Mouse (Mus musculus): ENCODE data around the gene Olfr551. TPM values are rescaled to one million over a fixed set of nuclear protein-coding genes. Genes with fewer than 3 reads are reported as not detected.
"Not testable (repeated sequence)": the region's sequence is repeated elsewhere in the genome, so short reads cannot be mapped to it uniquely, and the experiment has no call there.

Olfr551 gene
- not detected in 2 replicates for polyA plus RNA-seq (2014; fragmentation: Nextera tagmentation; extraction: Ambion mirVana)

- ATAC-seq (ENCODE audit: low FRiP score, low TSS enrichment) = no peak
- WGBS = 90% methylated on average over 3 of the region's 3 CpGs
These were observed at the start of gene Olfr551 for GRCm38 (mm10) chr7:102591786-102592185. TSS of gene Olfr551 (minus strand) at chr7:102591886.

GRCm38 (mm10) chr7:102638132-102638531, 46.4 kb upstream of the Olfr551 start, which contains the start of gene Olfr554:
TSS of gene Olfr554 (plus strand) at chr7:102638432.
- Histone ChIP-seq H3K4me3 (ENCODE audit: low read length) (no peak within 1 kb of the TSS), H3K27me3 (ENCODE audit: control insufficient read depth, insufficient read depth, low read length) (no peaks in the 10 kb centered on the region), H3K4me2 (replicated peaks; ENCODE audit: low read depth, low read length) (no peak within 1 kb of the TSS), H3K9ac (ENCODE audit: low read depth, low read length) (no peak within 1 kb of the TSS), H3K4me1 (ENCODE audit: control insufficient read depth, insufficient read depth, low read length) (no peaks in the 10 kb centered on the region), H3K36me3 (ENCODE audit: control insufficient read depth, insufficient read depth, low read length) (no peaks in the 10 kb centered on the region), H3K27ac (ENCODE audit: low read depth, low read length) (no peak within 1 kb of the TSS), H3K9me3 (ENCODE audit: control insufficient read depth, low read length) (no peaks in the 10 kb centered on the region)
- WGBS = 75% methylated on average over 1 of the region's 1 CpGs
- no peak for ATAC-seq (ENCODE audit: low FRiP score, low TSS enrichment)

More at GRCm38 (mm10) chr7:102591786-102592185, at the start of gene Olfr551:
- H3K4me3 ChIP-seq (ENCODE audit: low read length) = no peak within 1 kb of the TSS
- H3K9me3 ChIP-seq (ENCODE audit: control insufficient read depth, low read length) = no peaks in the 10 kb centered on the region
- H3K36me3 ChIP-seq (ENCODE audit: control insufficient read depth, insufficient read depth, low read length) = no peaks in the 10 kb centered on the region
- no peaks in the 10 kb centered on the region for H3K4me1 ChIP-seq (ENCODE audit: control insufficient read depth, insufficient read depth, low read length)
- H3K27me3 ChIP-seq (ENCODE audit: control insufficient read depth, insufficient read depth, low read length) = no peaks in the 10 kb centered on the region
- no peak within 1 kb of the TSS for H3K4me2 ChIP-seq (replicated peaks; ENCODE audit: low read depth, low read length)
- H3K9ac ChIP-seq (ENCODE audit: low read depth, low read length) = no peak within 1 kb of the TSS
- no peak within 1 kb of the TSS for H3K27ac ChIP-seq (ENCODE audit: low read depth, low read length)

GRCm38 (mm10) chr7:102636665-102637064, 45.0 kb upstream of the Olfr551 start:
- Histone ChIP-seq H3K27ac (ENCODE audit: low read depth, low read length) (no peak overlapping the region), H3K4me2 (replicated peaks; ENCODE audit: low read depth, low read length) (no peak overlapping the region), H3K9ac (ENCODE audit: low read depth, low read length) (no peak overlapping the region), H3K27me3 (ENCODE audit: control insufficient read depth, insufficient read depth, low read length) (no peaks in the 10 kb centered on the region), H3K36me3 (ENCODE audit: control insufficient read depth, insufficient read depth, low read length) (no peaks in the 10 kb centered on the region), H3K9me3 (ENCODE audit: control insufficient read depth, low read length) (no peaks in the 10 kb centered on the region), H3K4me3 (ENCODE audit: low read length) (no peak overlapping the region), H3K4me1 (ENCODE audit: control insufficient read depth, insufficient read depth, low read length) (no peaks in the 10 kb centered on the region)
- no peak for ATAC-seq (ENCODE audit: low FRiP score, low TSS enrichment)
- 38% methylated on average over 3 of the region's 3 CpGs for WGBS

DNA sequence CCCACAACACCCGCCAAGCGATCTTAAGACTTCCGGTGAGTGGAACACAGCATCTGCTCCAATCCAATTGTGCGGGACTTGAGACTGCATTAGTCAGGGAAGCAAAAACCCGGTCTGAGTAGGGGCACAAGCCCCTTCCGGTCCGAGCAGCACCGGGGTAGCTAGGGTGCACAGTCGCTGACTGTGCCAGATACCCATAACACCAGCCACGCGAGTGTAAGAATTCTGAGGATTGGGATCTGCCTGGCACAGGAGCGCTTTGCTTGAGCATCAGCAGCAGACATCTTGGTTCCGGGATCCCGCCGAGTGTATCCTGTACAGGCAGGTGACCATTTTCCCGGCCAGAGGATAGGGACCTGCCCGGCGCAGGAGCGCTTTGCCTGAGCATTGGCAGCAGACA, 28.7 kb upstream of the Olfr551 start:
- H3K9ac ChIP-seq (ENCODE audit: low read depth, low read length); H3K9me3 ChIP-seq (ENCODE audit: control insufficient read depth, low read length); H3K36me3 ChIP-seq (ENCODE audit: control insufficient read depth, insufficient read depth, low read length); H3K4me3 ChIP-seq (ENCODE audit: low read length); H3K4me2 ChIP-seq (replicated peaks; ENCODE audit: low read depth, low read length); ATAC-seq (ENCODE audit: low FRiP score, low TSS enrichment); H3K4me1 ChIP-seq (ENCODE audit: control insufficient read depth, insufficient read depth, low read length); H3K27ac ChIP-seq (ENCODE audit: low read depth, low read length); H3K27me3 ChIP-seq (ENCODE audit: control insufficient read depth, insufficient read depth, low read length): not testable (repeated sequence)
- WGBS = 85% methylated on average over 17 of the region's 19 CpGs

DNA sequence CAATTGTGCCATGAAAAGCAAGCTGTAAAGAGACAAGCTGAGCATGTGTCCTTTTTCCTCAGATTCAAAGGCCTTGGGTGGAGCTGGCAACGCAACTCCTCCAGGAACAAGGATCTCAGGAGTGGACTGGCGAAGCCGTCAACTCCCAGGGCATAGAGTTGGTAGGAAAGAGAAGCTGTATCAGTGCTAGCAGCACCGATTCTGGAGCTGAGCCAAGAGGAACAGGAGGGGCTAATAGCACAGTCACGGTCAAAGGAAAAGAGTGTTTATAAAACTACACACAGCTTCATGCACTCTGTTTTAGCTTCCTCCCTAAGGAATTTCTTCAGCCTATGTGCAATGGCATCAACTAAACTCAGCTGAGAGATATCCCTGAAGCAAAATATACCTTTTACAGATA, 27.9 kb upstream of the Olfr551 start:
- ATAC-seq (ENCODE audit: low FRiP score, low TSS enrichment) = no peak
- Histone ChIP-seq H3K27ac (ENCODE audit: low read depth, low read length) (no peak overlapping the region), H3K9ac (ENCODE audit: low read depth, low read length) (no peak overlapping the region), H3K27me3 (ENCODE audit: control insufficient read depth, insufficient read depth, low read length) (no peaks in the 10 kb centered on the region), H3K4me3 (ENCODE audit: low read length) (no peak overlapping the region), H3K36me3 (ENCODE audit: control insufficient read depth, insufficient read depth, low read length) (no peaks in the 10 kb centered on the region), H3K4me2 (replicated peaks; ENCODE audit: low read depth, low read length) (no peak overlapping the region), H3K4me1 (ENCODE audit: control insufficient read depth, insufficient read depth, low read length) (no peaks in the 10 kb centered on the region), H3K9me3 (ENCODE audit: control insufficient read depth, low read length) (no peaks in the 10 kb centered on the region)
- 67% methylated on average over 5 of the region's 5 CpGs for WGBS

DNA sequence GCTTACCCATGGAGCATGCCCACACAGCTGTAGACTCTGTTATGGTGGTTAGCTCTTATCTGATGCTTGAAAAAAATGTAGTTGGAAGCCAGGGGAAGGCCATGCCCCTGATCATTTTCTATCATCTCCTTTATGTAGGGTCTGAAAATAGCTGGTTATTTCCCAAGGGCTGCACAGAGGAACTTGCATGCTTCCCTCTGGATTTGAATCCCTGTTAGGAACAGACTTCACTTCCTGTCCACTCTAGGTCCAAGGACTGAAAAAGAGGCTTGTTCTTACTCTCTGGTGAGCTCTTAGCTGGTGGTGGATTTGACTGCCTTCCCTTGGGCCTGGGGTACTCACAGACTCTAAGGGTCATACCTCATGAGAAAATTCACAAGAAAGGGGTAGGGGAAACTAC, 26.4 kb upstream of the Olfr551 start, which contains the start of gene Olfr553:
Olfr553 (minus strand) TSS at position 101 of the 400 bp plus-strand sequence.
- Histone ChIP-seq H3K4me2 (replicated peaks; ENCODE audit: low read depth, low read length) (no peak within 1 kb of the TSS), H3K27ac (ENCODE audit: low read depth, low read length) (no peak within 1 kb of the TSS), H3K4me3 (ENCODE audit: low read length) (no peak within 1 kb of the TSS), H3K27me3 (ENCODE audit: control insufficient read depth, insufficient read depth, low read length) (no peaks in the 10 kb centered on the region), H3K4me1 (ENCODE audit: control insufficient read depth, insufficient read depth, low read length) (no peaks in the 10 kb centered on the region), H3K36me3 (ENCODE audit: control insufficient read depth, insufficient read depth, low read length) (no peaks in the 10 kb centered on the region), H3K9me3 (ENCODE audit: control insufficient read depth, low read length) (no peaks in the 10 kb centered on the region), H3K9ac (ENCODE audit: low read depth, low read length) (no peak within 1 kb of the TSS)
- ATAC-seq (ENCODE audit: low FRiP score, low TSS enrichment) = no peak

DNA sequence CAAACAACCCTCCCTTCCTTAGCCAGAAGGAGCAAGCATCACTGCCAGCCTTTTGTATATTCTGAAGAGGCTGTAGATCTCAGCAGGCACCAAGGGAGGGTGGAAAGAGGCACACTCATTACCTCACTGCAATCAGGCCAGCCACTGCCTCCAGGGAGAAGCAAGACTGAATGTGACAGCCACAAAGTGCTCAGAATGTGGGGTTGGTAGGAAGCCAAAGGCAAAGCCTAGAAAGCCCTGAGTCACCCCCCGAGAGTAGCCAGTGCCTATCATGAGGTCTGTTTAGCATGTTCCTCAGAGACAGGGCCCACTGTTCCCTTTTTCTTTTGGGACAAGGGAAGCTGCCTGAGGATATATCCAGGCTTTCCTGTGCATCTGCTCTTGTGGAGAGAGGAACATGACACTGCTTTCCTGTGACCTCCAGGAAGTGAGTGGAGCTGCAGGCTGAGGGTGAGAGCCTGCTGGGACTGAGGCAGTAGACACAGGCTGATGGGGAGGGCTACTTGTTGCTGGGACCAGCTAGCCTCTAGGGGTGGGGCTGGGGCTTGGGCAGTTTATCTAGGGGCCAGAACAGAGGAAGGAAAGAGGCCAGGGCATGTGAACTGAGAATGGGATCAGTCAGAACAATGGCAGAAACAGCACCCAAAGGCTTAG, 5.8 kb upstream of the Olfr551 start, which contains the start of gene Olfr552:
Olfr552 (plus strand) TSS at position 393 of the 654 bp plus-strand sequence.
- Histone ChIP-seq H3K4me1 (ENCODE audit: control insufficient read depth, insufficient read depth, low read length) (no peaks in the 10 kb centered on the region), H3K4me3 (ENCODE audit: low read length) (no peak within 1 kb of the TSS), H3K9me3 (ENCODE audit: control insufficient read depth, low read length) (no peaks in the 10 kb centered on the region), H3K4me2 (replicated peaks; ENCODE audit: low read depth, low read length) (no peak within 1 kb of the TSS), H3K36me3 (ENCODE audit: control insufficient read depth, insufficient read depth, low read length) (no peaks in the 10 kb centered on the region), H3K9ac (ENCODE audit: low read depth, low read length) (no peak within 1 kb of the TSS), H3K27ac (ENCODE audit: low read depth, low read length) (no peak within 1 kb of the TSS), H3K27me3 (ENCODE audit: control insufficient read depth, insufficient read depth, low read length) (no peaks in the 10 kb centered on the region)
- ATAC-seq (ENCODE audit: low FRiP score, low TSS enrichment) = no peak
- WGBS = 67% methylated on average over 1 of the region's 1 CpGs

- Histone ChIP-seq H3K27ac (ENCODE audit: low read depth, low read length) (no peak overlapping the region), H3K4me3 (ENCODE audit: low read length) (no peak overlapping the region), H3K27me3 (ENCODE audit: control insufficient read depth, insufficient read depth, low read length) (no peaks in the 10 kb centered on the region), H3K9me3 (ENCODE audit: control insufficient read depth, low read length) (no peaks in the 10 kb centered on the region), H3K4me1 (ENCODE audit: control insufficient read depth, insufficient read depth, low read length) (no peaks in the 10 kb centered on the region), H3K4me2 (replicated peaks; ENCODE audit: low read depth, low read length) (no peak overlapping the region), H3K36me3 (ENCODE audit: control insufficient read depth, insufficient read depth, low read length) (no peaks in the 10 kb centered on the region), H3K9ac (ENCODE audit: low read depth, low read length) (no peak overlapping the region)
- ATAC-seq (ENCODE audit: low FRiP score, low TSS enrichment) = no peak
- 78% methylated on average over 6 of the region's 6 CpGs for WGBS
These were observed 15.7 kb downstream of the Olfr551 start for GRCm38 (mm10) chr7:102575998-102576397.

DNA sequence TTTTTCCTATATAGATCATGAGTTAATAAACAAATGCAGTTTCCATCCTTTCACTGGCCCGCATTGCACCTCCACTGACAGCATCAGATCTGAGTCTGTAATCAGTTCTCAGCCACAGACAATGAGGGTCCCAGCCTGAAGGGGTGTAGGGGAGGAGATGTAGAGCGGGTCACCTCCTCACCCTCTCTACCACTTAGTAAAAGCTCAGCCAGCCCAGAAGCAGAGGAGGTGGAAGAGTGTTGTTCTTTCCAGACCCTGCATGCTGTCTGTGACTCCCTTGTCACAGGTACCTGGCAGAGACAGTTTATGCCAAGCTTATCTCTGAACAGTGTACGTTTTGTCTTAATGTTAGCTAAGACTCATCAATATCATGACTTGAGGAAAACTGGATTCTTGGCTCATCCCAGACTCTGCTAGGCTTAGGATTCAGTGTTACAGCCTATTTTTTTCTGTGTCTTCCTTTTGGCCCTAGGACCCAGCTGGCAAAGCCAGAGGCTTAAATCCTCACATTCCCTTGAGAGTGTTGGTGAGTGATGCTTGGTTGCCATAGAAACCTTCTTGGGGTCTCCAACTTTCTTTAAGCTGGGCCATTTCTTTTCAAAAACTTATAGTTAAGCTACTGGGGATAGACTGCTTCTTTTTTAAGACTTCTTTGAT, 18.4 kb downstream of the Olfr551 start:
- Histone ChIP-seq H3K4me2 (replicated peaks; ENCODE audit: low read depth, low read length) (no peak overlapping the region), H3K36me3 (ENCODE audit: control insufficient read depth, insufficient read depth, low read length) (no peaks in the 10 kb centered on the region), H3K4me1 (ENCODE audit: control insufficient read depth, insufficient read depth, low read length) (no peaks in the 10 kb centered on the region), H3K27me3 (ENCODE audit: control insufficient read depth, insufficient read depth, low read length) (no peaks in the 10 kb centered on the region), H3K4me3 (ENCODE audit: low read length) (no peak overlapping the region), H3K9me3 (ENCODE audit: control insufficient read depth, low read length) (no peaks in the 10 kb centered on the region), H3K27ac (ENCODE audit: low read depth, low read length) (no peak overlapping the region), H3K9ac (ENCODE audit: low read depth, low read length) (no peak overlapping the region)
- ATAC-seq (ENCODE audit: low FRiP score, low TSS enrichment) = no peak
- 86% methylated on average over 3 of the region's 3 CpGs for WGBS
